Mouse (Mus musculus): ENCODE data around the gene Moxd1. TPM values are rescaled to one million over a fixed set of nuclear protein-coding genes. Genes with fewer than 3 reads are reported as not detected.

Gene Moxd1
- polyA plus RNA-seq (2014; fragmentation: Nextera tagmentation; extraction: Ambion mirVana): 11.2 and 16.1 TPM in 2 replicates

DNA sequence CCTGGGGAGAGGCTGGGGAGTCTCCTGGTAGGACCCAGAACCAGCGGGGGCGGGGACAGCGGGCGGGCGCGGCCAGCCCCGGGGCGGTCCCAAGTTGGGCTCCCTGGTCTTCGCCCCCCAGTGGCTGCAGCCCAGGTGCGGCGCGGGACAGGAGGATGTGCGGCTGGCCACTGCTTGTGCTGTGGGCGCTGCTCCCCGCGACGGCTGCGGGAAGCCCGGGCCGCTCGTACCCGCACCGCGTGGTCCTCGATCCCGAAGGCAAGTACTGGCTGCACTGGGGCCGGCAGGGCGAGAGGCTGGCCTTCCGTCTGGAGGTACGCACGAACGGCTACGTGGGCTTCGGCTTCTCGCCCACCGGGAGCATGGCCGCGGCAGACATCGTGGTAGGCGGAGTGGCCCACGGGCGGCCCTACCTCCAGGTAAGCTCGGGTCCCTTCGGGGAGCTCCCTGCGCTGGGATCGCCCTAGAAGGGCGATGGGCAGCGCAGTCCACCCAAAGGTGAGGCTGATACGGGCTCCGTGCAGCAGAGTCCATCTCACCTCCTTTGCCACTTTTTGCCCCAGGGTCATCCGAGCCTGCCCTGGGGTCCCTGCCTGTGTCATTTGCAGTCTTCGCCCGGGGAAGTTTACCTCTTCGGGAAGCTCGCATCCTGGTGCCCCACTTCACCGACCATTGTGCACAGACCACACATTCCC, at the start of gene Moxd1:
Gene Moxd1, plus strand, starts transcription at position 69 of the 695 bp plus-strand sequence.
- Histone ChIP-seq H3K36me3 (ENCODE audit: control insufficient read depth, insufficient read depth, low read length) (no peaks in the 10 kb centered on the region), H3K4me1 (ENCODE audit: control insufficient read depth, insufficient read depth, low read length) (peaks cover 5% of the 10 kb centered on the region; the same call in 1 of the 2 replicates), H3K4me2 (replicated peaks; ENCODE audit: low read depth, low read length) (peak within 1 kb of the TSS; percentile 94), H3K9ac (replicated peaks; ENCODE audit: low read depth, low read length) (peak within 1 kb of the TSS; percentile 11; the same call in 1 of the 2 replicates), H3K27me3 (ENCODE audit: control insufficient read depth, insufficient read depth, low read length) (peaks cover 3% of the 10 kb centered on the region; the same call in 1 of the 2 replicates), H3K9me3 (ENCODE audit: control insufficient read depth, low read depth, low read length) (no peaks in the 10 kb centered on the region), H3K4me3 (ENCODE audit: low read depth, low read length) (peak within 1 kb of the TSS; percentile 44), H3K27ac (ENCODE audit: low read length) (no peak within 1 kb of the TSS)
- ATAC-seq (ENCODE audit: insufficient number of reproducible peaks, insufficient read depth, low FRiP score, low read depth): peak; percentile 74
- WGBS: 2% methylated on average over 56 of the region's 56 CpGs

DNA sequence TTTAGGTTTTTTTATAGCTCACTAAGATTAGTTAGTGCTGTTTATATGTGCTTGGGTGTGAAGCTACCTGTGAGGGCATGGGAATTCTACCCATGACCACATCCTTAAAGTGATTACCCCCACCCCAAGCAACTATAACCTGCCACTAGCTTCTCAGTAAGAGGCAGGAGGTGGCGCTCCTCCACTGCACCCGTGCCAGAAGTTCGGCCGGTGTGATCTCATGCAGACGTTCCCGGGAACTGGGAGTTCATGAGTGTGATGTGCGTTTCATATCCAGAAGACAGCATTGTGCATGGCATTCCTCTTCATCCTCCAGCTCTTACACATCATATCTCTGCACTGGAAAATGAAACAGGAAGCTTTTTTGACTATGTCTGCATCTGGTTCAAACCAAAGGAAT, 32.9 kb upstream of the Moxd1 start:
- no peak for ATAC-seq (ENCODE audit: insufficient number of reproducible peaks, insufficient read depth, low FRiP score, low read depth)
- Histone ChIP-seq H3K27ac (ENCODE audit: low read length) (no peak overlapping the region), H3K4me1 (ENCODE audit: control insufficient read depth, insufficient read depth, low read length) (no peaks in the 10 kb centered on the region), H3K4me2 (replicated peaks; ENCODE audit: low read depth, low read length) (no peak overlapping the region), H3K9ac (replicated peaks; ENCODE audit: low read depth, low read length) (no peak overlapping the region), H3K9me3 (ENCODE audit: control insufficient read depth, low read depth, low read length) (no peaks in the 10 kb centered on the region), H3K27me3 (ENCODE audit: control insufficient read depth, insufficient read depth, low read length) (no peaks in the 10 kb centered on the region), H3K36me3 (ENCODE audit: control insufficient read depth, insufficient read depth, low read length) (peaks cover 10% of the 10 kb centered on the region; the same call in 1 of the 2 replicates), H3K4me3 (ENCODE audit: low read depth, low read length) (no peak overlapping the region)
- WGBS: 57% methylated on average over 7 of the region's 7 CpGs

DNA sequence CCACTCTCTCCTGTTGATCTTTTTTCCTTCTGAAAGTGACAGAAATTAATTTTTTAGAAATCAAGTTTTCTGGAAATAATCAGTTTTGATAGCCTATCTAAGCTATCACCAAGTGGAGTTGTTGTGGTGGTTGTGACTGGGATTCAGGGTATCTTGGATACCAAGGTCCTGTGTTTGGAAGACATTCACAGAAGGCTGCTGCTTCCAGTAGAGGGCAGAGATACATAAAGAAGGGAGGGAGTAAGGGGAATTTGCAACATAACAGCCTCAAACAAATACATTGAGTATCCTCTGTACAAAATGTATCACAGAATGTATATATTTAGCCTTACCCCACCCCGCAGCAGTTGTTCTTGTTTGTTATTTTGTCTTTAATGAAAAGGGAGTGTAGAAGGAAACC, 31.3 kb upstream of the Moxd1 start:
- H3K27ac ChIP-seq (ENCODE audit: low read length): no peak overlapping the region
- H3K9ac ChIP-seq (replicated peaks; ENCODE audit: low read depth, low read length): no peak overlapping the region
- H3K4me1 ChIP-seq (ENCODE audit: control insufficient read depth, insufficient read depth, low read length): no peaks in the 10 kb centered on the region
- no peaks in the 10 kb centered on the region for H3K9me3 ChIP-seq (ENCODE audit: control insufficient read depth, low read depth, low read length)
- 59% methylated on average over 1 of the region's 1 CpGs for WGBS
- no peak overlapping the region for H3K4me3 ChIP-seq (ENCODE audit: low read depth, low read length)
- H3K36me3 ChIP-seq (ENCODE audit: control insufficient read depth, insufficient read depth, low read length): 0 out of 2 replicates have a peak, but pooled peaks cover 1% of the 10 kb centered on the region
- ATAC-seq (ENCODE audit: insufficient number of reproducible peaks, insufficient read depth, low FRiP score, low read depth): no peak
- no peaks in the 10 kb centered on the region for H3K27me3 ChIP-seq (ENCODE audit: control insufficient read depth, insufficient read depth, low read length)
- H3K4me2 ChIP-seq (replicated peaks; ENCODE audit: low read depth, low read length): no peak overlapping the region

DNA sequence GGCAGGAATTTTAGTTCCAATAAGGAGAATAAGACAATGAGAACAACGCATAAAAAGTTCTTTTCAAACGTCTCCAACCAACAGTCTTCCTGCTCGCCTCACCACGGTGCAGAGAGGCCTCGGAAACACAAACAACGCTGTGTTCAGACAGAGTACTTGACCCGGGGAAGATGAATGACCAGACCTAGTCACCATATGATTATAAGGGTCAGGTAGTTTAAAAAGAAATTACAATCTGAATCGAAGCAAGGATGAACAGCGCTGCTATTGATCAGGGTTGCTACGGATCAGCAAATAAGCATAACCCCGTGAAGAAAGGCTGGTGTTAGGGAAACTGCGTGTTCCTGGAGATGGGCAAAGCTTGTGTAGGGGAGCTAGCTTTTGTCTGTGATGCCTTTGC, 24.0 kb upstream of the Moxd1 start:
- H3K4me3 ChIP-seq (ENCODE audit: low read depth, low read length): no peak overlapping the region
- ATAC-seq (ENCODE audit: insufficient number of reproducible peaks, insufficient read depth, low FRiP score, low read depth): no peak
- H3K27ac ChIP-seq (ENCODE audit: low read length): no peak overlapping the region
- 51% methylated on average over 12 of the region's 12 CpGs for WGBS
- H3K27me3 ChIP-seq (ENCODE audit: control insufficient read depth, insufficient read depth, low read length): no peaks in the 10 kb centered on the region
- H3K9me3 ChIP-seq (ENCODE audit: control insufficient read depth, low read depth, low read length): no peaks in the 10 kb centered on the region
- no peaks in the 10 kb centered on the region for H3K36me3 ChIP-seq (ENCODE audit: control insufficient read depth, insufficient read depth, low read length)
- no peaks in the 10 kb centered on the region for H3K4me1 ChIP-seq (ENCODE audit: control insufficient read depth, insufficient read depth, low read length)
- no peak overlapping the region for H3K9ac ChIP-seq (replicated peaks; ENCODE audit: low read depth, low read length)
- H3K4me2 ChIP-seq (replicated peaks; ENCODE audit: low read depth, low read length): no peak overlapping the region

DNA sequence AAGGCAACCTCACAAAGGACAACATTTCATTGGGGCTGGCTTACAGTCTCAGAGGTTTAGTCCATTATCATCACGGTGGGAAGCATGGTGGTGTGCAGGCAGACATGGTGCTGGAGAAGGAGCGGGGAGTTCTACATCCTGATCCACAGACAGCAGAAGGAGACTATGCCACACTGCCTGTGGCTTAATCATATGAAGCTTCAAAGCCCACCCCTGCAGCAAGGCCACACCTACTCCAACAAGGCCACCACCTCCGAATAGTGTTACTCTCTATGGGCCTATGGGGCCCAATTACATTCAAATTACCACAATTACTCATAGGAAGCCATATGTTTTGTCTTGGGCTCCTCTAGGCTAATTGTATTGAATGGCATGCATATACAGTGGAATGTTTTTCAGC, 23.2 kb upstream of the Moxd1 start:
- Histone ChIP-seq H3K27ac (ENCODE audit: low read length) (no peak overlapping the region), H3K9me3 (ENCODE audit: control insufficient read depth, low read depth, low read length) (no peaks in the 10 kb centered on the region), H3K4me3 (ENCODE audit: low read depth, low read length) (no peak overlapping the region), H3K4me2 (replicated peaks; ENCODE audit: low read depth, low read length) (no peak overlapping the region), H3K36me3 (ENCODE audit: control insufficient read depth, insufficient read depth, low read length) (no peaks in the 10 kb centered on the region), H3K9ac (replicated peaks; ENCODE audit: low read depth, low read length) (no peak overlapping the region), H3K27me3 (ENCODE audit: control insufficient read depth, insufficient read depth, low read length) (no peaks in the 10 kb centered on the region), H3K4me1 (ENCODE audit: control insufficient read depth, insufficient read depth, low read length) (no peaks in the 10 kb centered on the region)
- WGBS: 84% methylated on average over 3 of the region's 3 CpGs
- no peak for ATAC-seq (ENCODE audit: insufficient number of reproducible peaks, insufficient read depth, low FRiP score, low read depth)

DNA sequence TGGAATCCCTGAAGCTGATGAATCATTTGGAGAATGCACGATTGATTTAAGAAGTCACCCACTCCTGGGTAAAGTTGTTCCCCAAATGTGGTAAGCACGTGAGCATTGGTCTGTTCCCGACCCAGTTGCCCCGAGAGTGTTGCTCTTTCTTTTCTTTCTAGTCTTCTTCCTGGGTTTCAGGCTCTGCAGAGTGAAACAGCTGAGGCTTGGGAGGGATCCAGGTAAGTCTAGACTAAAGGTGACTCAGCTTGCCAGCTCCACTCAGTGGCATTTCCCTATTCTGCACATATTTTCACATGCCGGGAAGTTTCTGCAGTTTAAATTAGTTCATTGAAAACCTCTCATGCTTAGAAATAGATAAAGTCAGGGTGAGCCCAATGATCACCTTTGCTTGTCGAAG, 13.2 kb upstream of the Moxd1 start:
- no peak for ATAC-seq (ENCODE audit: insufficient number of reproducible peaks, insufficient read depth, low FRiP score, low read depth)
- Histone ChIP-seq H3K27ac (ENCODE audit: low read length) (no peak overlapping the region), H3K4me3 (ENCODE audit: low read depth, low read length) (no peak overlapping the region), H3K4me2 (replicated peaks; ENCODE audit: low read depth, low read length) (no peak overlapping the region), H3K27me3 (ENCODE audit: control insufficient read depth, insufficient read depth, low read length) (no peaks in the 10 kb centered on the region), H3K9ac (replicated peaks; ENCODE audit: low read depth, low read length) (no peak overlapping the region), H3K9me3 (ENCODE audit: control insufficient read depth, low read depth, low read length) (no peaks in the 10 kb centered on the region), H3K36me3 (ENCODE audit: control insufficient read depth, insufficient read depth, low read length) (no peaks in the 10 kb centered on the region), H3K4me1 (ENCODE audit: control insufficient read depth, insufficient read depth, low read length) (no peaks in the 10 kb centered on the region)
- WGBS: 78% methylated on average over 6 of the region's 6 CpGs

DNA sequence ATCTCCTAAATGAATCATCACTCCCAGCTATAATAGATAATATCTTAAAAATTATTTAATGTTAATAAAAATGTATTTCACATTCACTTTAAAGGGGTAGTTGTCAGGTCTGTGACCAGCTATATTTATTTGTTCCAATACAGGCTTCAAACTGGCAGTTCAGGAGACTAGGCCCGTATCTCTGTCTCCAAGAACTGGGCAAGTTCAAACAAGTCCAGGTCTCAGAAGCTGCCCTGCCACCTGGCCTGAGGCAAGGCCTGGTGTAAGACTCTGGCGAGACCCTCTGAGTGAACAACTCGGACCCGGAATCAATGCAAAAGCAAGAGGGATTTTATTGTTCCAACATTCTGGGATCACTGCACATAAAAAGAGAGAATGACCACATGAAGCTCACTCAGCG, 10.0 kb upstream of the Moxd1 start:
- no peak for ATAC-seq (ENCODE audit: insufficient number of reproducible peaks, insufficient read depth, low FRiP score, low read depth)
- H3K27me3 ChIP-seq (ENCODE audit: control insufficient read depth, insufficient read depth, low read length): no peaks in the 10 kb centered on the region
- WGBS: 80% methylated on average over 5 of the region's 5 CpGs

DNA sequence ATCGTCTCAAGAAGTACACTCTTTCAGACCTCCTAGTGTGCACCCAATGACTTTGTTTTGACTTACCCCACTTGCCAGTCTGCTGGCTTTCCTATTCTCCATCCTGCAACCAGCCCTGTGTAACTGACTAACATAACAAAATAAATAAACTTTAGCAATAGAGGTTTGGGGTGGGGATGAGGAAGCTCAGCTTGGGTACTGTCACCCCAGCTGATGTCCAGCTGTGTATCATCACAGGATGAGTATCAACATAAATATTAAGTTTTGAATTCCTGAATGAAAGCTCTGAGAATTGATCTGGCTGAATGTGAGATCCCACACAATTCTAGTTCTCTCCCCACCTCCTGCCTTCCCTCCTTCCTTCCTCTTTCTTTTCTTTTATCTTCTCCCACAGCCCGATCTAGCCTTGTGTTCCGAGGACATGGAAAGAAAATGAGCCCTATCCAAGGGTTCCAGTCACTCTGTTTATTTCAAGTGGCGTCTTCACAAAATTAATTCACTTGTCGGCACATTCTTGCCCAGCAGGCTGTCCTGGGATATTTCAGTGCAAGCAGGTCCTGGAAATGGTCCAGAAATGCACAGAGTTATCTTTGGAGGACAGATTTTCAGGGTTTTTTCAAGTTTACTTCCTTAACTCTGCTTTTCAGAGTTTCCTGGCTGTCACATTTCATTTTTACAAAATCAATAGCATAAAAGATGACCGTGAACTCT, 5.6 kb upstream of the Moxd1 start:
- Histone ChIP-seq H3K4me1 (ENCODE audit: control insufficient read depth, insufficient read depth, low read length) (no peaks in the 10 kb centered on the region), H3K9ac (replicated peaks; ENCODE audit: low read depth, low read length) (no peak overlapping the region), H3K36me3 (ENCODE audit: control insufficient read depth, insufficient read depth, low read length) (no peaks in the 10 kb centered on the region), H3K4me3 (ENCODE audit: low read depth, low read length) (no peak overlapping the region), H3K27ac (ENCODE audit: low read length) (0 out of 2 replicates have a peak overlapping the region, but pooled peaks have one; percentile 2), H3K27me3 (ENCODE audit: control insufficient read depth, insufficient read depth, low read length) (no peaks in the 10 kb centered on the region), H3K9me3 (ENCODE audit: control insufficient read depth, low read depth, low read length) (no peaks in the 10 kb centered on the region), H3K4me2 (replicated peaks; ENCODE audit: low read depth, low read length) (no peak overlapping the region)
- ATAC-seq (ENCODE audit: insufficient number of reproducible peaks, insufficient read depth, low FRiP score, low read depth): no peak
- WGBS: 18% methylated on average over 6 of the region's 6 CpGs

More for the DNA sequence above, 10.0 kb upstream of the Moxd1 start:
- H3K27ac ChIP-seq (ENCODE audit: low read length): no peak overlapping the region
- no peaks in the 10 kb centered on the region for H3K36me3 ChIP-seq (ENCODE audit: control insufficient read depth, insufficient read depth, low read length)
- no peaks in the 10 kb centered on the region for H3K9me3 ChIP-seq (ENCODE audit: control insufficient read depth, low read depth, low read length)
- H3K4me2 ChIP-seq (replicated peaks; ENCODE audit: low read depth, low read length): no peak overlapping the region
- H3K4me3 ChIP-seq (ENCODE audit: low read depth, low read length): no peak overlapping the region
- H3K4me1 ChIP-seq (ENCODE audit: control insufficient read depth, insufficient read depth, low read length): no peaks in the 10 kb centered on the region
- no peak overlapping the region for H3K9ac ChIP-seq (replicated peaks; ENCODE audit: low read depth, low read length)

All from stomach, embryonic 14.5 days (tissue).